Mouse (Mus musculus): Measurements from ENCODE around the gene St3gal2.

- TF ChIP-seq EP300 (IDR thresholded peaks at IDR 0.05; ENCODE audit: low read depth) (no peak), CTCF (IDR thresholded peaks at IDR 0.05; ENCODE audit: low read depth) (no peak)
Measured at GRCm38 (mm10) chr8:110892913-110893312, 26.8 kb upstream of the St3gal2 start.
